ENCODE assay signal across 27 mouse cellular contexts in the genomic region with DNA sequence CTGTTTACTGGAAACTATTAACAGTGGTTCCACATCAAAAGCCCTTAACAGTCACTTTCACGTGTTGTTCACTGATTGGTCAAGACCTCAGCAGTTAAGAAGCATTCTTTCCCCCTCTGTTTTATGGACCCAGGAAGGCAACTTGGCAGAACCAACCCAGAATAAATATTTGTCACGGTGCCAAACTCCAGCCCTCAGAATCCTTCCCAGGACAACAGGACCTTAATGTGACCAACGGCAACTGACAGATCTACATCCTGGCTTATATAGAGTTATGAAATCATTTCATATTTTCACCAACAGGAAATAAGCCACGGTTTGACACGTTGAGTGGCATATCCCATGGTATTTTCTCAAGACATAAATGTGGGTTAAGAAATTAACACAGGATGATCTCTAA. TPM values are rescaled to one million over a fixed set of nuclear protein-coding genes. Genes with fewer than 3 reads are reported as not detected.
DNase-seq lines count a peak whose midpoint lies in the region; ATAC-seq and TF ChIP-seq lines count a peak whose summit lies in the region.
"Had no signal": no experiment of that assay in that cellular context is flagged by ENCODE, and none has a peak within 500 bp of the region (broad histone marks: within the 10 kb centered on the region; RNA-seq: fewer than 3 reads in every experiment).

No protein-coding gene starts in this region.

- no peaks in the 10 kb centered on the region for H3K9me3 ChIP-seq in lung, embryonic 14.5 days (ENCODE audit: low read depth, low read length)
- H3K9me3 ChIP-seq: embryonic facial prominence, embryonic 12.5 days; embryonic facial prominence, embryonic 15.5 days; forebrain, embryonic 12.5 days; forebrain, embryonic 15.5 days; hindbrain, embryonic 10.5 days; hindbrain, embryonic 13.5 days had no signal

- no peak overlapping the region for H3K4me2 ChIP-seq in lung, embryonic 14.5 days
- H3K4me2 ChIP-seq: embryonic facial prominence, embryonic 12.5 days; embryonic facial prominence, embryonic 15.5 days; forebrain, embryonic 12.5 days; forebrain, embryonic 15.5 days; heart, embryonic 11.5 days; hindbrain, embryonic 13.5 days had no signal

- H3K4me3 ChIP-seq in lung, embryonic 14.5 days (ENCODE audit: low read depth, low read length) = no peak overlapping the region
- no peak overlapping the region for H3K4me3 ChIP-seq in left cerebral cortex, adult 2 months
- H3K4me3 ChIP-seq: embryonic facial prominence, embryonic 12.5 days; embryonic facial prominence, embryonic 15.5 days; erythroblast, embryonic 14.5 days; forebrain, embryonic 12.5 days; forebrain, embryonic 15.5 days; hindbrain, embryonic 10.5 days; hindbrain, embryonic 13.5 days had no signal

- DNase-seq in kidney, adult 11 months = peak; percentile 20
- no peak for DNase-seq in kidney, postnatal 10 days
- peak; percentile 36 for DNase-seq in lung, embryonic 14.5 days
- no peak for DNase-seq in lung, postnatal 10 days
- peak; percentile 56 for DNase-seq in Muller cell, postnatal 12 days (ENCODE audit: inconsistent ontology term)
- DNase-seq in left cerebral cortex, adult 2 months (ENCODE audit: extremely low spot score in 1 of 2, low spot score in 2 of 2) = no peak
- DNase-seq: adrenal gland, postnatal 14 days; cerebellum, adult 11 months; cerebellum, adult 2 months; cerebellum, adult 9-11 months; cerebellum, postnatal 25 days; gastrocnemius, postnatal 25 days; heart, postnatal 36 days had no signal

- no peak for ATAC-seq in lung, embryonic 14.5 days (ENCODE audit: insufficient read depth)
- ATAC-seq in erythroblast, adult 5-6 weeks (replicated peaks; ENCODE audit: low FRiP score, poor library complexity, severe bottlenecking) = no peak
- ATAC-seq: CD4-positive, CD25-positive, alpha-beta regulatory T cell, adult 4 months; forebrain, embryonic 15.5 days; hindbrain, embryonic 16.5 days; Patski had no signal

- no peak for TF ChIP-seq CTCF in lung, embryonic 14.5 days (IDR thresholded peaks at IDR 0.05; ENCODE audit: low read depth)
- TF ChIP-seq CTCF in left cerebral cortex, adult 2 months (IDR thresholded peaks at IDR 0.05) = no peak

- H3K27ac ChIP-seq in lung, embryonic 14.5 days (ENCODE audit: low read depth) = no peak overlapping the region
- H3K27ac ChIP-seq in left cerebral cortex, adult 2 months = no peak overlapping the region
- H3K27ac ChIP-seq: embryonic facial prominence, embryonic 12.5 days; embryonic facial prominence, embryonic 15.5 days; forebrain, embryonic 12.5 days; forebrain, embryonic 15.5 days; hindbrain, embryonic 10.5 days; hindbrain, embryonic 13.5 days had no signal

- no peaks in the 10 kb centered on the region for H3K36me3 ChIP-seq in lung, embryonic 14.5 days (ENCODE audit: insufficient read depth)
- H3K36me3 ChIP-seq: embryonic facial prominence, embryonic 12.5 days; embryonic facial prominence, embryonic 15.5 days; forebrain, embryonic 12.5 days; forebrain, embryonic 15.5 days; hindbrain, embryonic 10.5 days; hindbrain, embryonic 13.5 days had no signal

- no peaks in the 10 kb centered on the region for H3K27me3 ChIP-seq in lung, embryonic 14.5 days (ENCODE audit: insufficient read depth, low read length)
- H3K27me3 ChIP-seq: embryonic facial prominence, embryonic 12.5 days; embryonic facial prominence, embryonic 15.5 days; forebrain, embryonic 12.5 days; forebrain, embryonic 15.5 days; hindbrain, embryonic 13.5 days; Patski had no signal

- H3K9ac ChIP-seq in lung, embryonic 14.5 days = no peak overlapping the region
- H3K9ac ChIP-seq: embryonic facial prominence, embryonic 12.5 days; embryonic facial prominence, embryonic 15.5 days; forebrain, embryonic 12.5 days; forebrain, embryonic 15.5 days; hindbrain, embryonic 13.5 days had no signal

- H3K4me1 ChIP-seq in lung, embryonic 14.5 days (ENCODE audit: insufficient read depth) = no peaks in the 10 kb centered on the region
- H3K4me1 ChIP-seq: embryonic facial prominence, embryonic 12.5 days; embryonic facial prominence, embryonic 15.5 days had no signal

- intact Hi-C loops in left cerebral cortex, adult 2 months (cut with DNase I) = no loop called here

- WGBS in lung, embryonic 14.5 days = 54% methylated on average over 5 of the region's 5 CpGs

RNA-seq across cellular contexts. Expression of a gene that starts 46.6 kb away (rescaled TPM):
- polyA plus RNA-seq in lung, embryonic 14.5 days (2014; fragmentation: Nextera tagmentation; extraction: Ambion mirVana) = 8.0 and 8.4 TPM in 2 replicates
- not detected in 2 replicates for total RNA-seq in erythroblast, adult 5-6 weeks (2015; ENCODE audit: low replicate concordance)
- total RNA-seq in erythroblast, adult 5-6 weeks (2017; ENCODE audit: low replicate concordance) = 0.09 TPM in 1 of 2 replicates, not detected in the other
- 1 to 10 TPM; 2.5 to 2.9 TPM for total RNA-seq in left cerebral cortex, adult 2 months (2021)
- total RNA-seq: MEL had no signal
- polyA plus RNA-seq: erythroblast, embryonic 14.5 days had no signal

RNA-seq across cellular contexts. Expression of a gene that starts 46.7 kb away (rescaled TPM):
- polyA plus RNA-seq in lung, embryonic 14.5 days (2014; fragmentation: Nextera tagmentation; extraction: Ambion mirVana) = 3.8 and 4.5 TPM in 2 replicates
- total RNA-seq in erythroblast, adult 5-6 weeks (2015; ENCODE audit: low replicate concordance) = not detected in 2 replicates
- not detected in 2 replicates for total RNA-seq in erythroblast, adult 5-6 weeks (2017; ENCODE audit: low replicate concordance)
- under 1 TPM; 0.75 to 0.86 TPM for total RNA-seq in left cerebral cortex, adult 2 months (2021)
- total RNA-seq: common myeloid progenitor, adult 5-6 weeks had no signal
- polyA plus RNA-seq: CD4-positive, CD25-positive, alpha-beta regulatory T cell, adult 4 months had no signal

Comparison
In these comparisons a context has a peak if more than half of its experiments do, and no peak if none do; other contexts are left out.
1. DNase-seq: peak in kidney, adult 11 months (single experiment), lung, embryonic 14.5 days (single experiment) and Muller cell, postnatal 12 days (single experiment); none in kidney, postnatal 10 days (single experiment), lung, postnatal 10 days (single experiment) and left cerebral cortex, adult 2 months (0 of 2).